Mouse (Mus musculus) kidney, postnatal 36 days (tissue): ENCODE results near the gene Zc2hc1c.

Experiments
- DNase-seq, 2 experiments: peaks; one replicate each; pipeline ENCODE4 v3.0.0; 2021 to 2022; ENCODE audit warnings: mixed read lengths in 2 of 2

Zc2hc1c gene

DNA sequence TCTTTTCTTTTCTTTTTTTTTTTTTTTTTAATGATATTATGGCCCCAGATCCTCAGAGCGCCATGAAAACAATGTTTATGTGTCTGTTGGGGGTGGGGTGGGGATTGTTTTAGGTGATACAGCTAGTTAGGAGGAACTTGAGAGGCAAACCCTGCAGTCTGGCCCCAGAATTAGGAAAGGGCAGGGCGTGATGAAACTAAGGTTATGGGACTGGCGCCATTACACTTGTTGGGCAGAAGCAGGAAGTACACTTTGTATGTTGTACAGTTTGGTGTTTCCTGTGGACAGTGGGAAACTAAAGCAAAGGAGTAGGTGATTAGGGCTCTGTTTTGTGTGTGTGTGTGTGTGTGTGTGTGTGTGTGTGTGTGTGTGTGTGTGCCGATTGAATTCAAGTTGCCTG, 51.6 kb downstream of the Zc2hc1c start:
- no peak for DNase-seq

- DNase-seq = peak in 1 of 2 experiments; percentile 78
Observed at GRCm38 (mm10) chr12:85341131-85341530, 52.7 kb downstream of the Zc2hc1c start.

- DNase-seq = peak in 1 of 2 experiments; percentile 47
Observed at GRCm38 (mm10) chr12:85342310-85342709, 53.9 kb downstream of the Zc2hc1c start.

DNA sequence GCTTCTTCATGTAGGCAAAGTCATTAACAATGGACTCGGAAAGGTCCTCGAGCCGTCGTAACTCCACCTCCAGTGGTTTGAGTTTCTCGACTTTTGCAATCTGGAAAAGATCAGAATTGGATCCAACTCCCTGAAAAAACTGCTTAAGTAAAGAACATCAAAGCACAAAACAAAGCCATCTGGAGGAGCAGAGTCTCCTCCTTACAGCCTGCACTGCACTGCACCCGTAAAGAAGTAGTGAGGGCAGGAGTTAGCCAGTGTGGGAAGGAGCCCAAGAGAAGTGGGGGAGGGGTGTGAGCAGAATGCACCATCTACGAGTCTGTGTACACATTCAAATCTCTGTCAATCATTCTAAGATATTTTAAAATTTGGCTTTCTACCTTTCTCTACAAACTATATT, 55.9 kb downstream of the Zc2hc1c start:
- no peak for DNase-seq

DNA sequence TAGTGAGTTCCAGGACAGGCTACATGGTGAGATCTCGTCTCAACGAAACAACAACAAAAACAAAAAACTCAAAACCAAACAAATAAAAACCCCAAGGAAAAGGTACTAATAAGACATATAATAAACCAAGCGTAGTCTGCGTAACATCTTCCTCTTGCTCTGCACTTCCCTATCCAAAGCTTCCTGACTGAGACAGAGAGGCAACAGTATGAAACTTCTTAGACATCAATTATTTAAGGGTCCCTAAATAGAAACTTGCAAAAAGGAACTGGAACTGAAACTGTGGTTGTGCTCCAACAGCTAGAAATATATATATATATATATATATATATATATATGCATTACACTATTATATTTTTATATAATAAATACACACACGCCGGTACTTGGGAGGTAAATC, 57.2 kb downstream of the Zc2hc1c start:
- no peak for DNase-seq

DNA sequence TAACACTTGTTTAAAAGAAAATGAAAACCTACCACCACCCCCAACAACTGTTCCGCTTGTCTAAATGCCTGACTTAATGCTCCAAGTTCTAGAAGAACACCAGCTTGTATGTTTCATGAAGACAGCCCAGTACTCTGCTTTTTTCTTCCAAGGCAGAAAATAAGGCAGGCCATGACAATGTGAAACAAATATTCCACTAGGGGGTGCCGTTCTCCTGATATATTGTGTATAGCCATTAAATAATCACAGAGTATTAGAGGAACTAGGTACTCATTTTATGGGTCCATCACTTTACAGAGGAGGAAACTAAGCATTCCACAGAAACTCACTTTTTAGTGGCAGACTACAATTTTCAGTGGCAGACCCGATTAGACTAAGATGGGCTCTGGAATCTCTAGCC, 58.0 kb downstream of the Zc2hc1c start:
- DNase-seq = peak; percentile 54 to 75

GRCm38 (mm10) chr12:85347196-85347595, 58.8 kb downstream of the Zc2hc1c start:
- DNase-seq = peak; percentile 53 to 55

DNA sequence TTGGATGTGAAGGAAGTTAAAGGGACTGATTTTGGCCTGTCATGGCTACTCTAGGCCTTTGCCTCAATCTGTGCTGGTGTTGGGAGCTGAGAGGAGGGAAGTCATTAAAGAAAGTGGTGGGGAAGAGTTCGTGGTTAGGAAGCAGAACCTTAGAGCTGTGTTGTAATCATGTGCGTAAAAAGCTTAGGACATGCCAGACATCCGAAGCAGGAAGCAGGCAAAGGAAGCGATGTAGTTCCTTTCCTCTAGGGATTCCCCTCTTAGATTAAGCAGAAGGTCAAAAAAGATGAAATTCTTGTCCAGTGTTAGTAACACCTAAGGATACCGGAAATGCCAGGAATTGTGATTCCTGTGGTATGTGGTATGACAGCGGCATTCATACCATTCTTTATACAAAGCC, 59.9 kb downstream of the Zc2hc1c start:
- peak in 1 of 2 experiments; percentile 37 for DNase-seq
